Mouse (Mus musculus) cerebellum, adult 2 months (tissue): ENCODE data around the gene Ddx41.

ENCODE experiments used
- CTCF ChIP-seq: fragments of 200-500 bp; IDR thresholded peaks from 2 replicates; pipeline ENCODE4 v1.5.1; 2011; ENCODE audit warnings: low read depth, mild to moderate bottlenecking, control low read depth, low read length, moderate library complexity, borderline replicate concordance; ENCODE audit not compliant: insufficient read depth
- POLR2A ChIP-seq: fragments of 200-500 bp; IDR thresholded peaks from 2 replicates; pipeline ENCODE4 v1.6.1; 2011; ENCODE audit warnings: low read length, control low read depth, borderline replicate concordance; ENCODE audit not compliant: insufficient read depth

DNA sequence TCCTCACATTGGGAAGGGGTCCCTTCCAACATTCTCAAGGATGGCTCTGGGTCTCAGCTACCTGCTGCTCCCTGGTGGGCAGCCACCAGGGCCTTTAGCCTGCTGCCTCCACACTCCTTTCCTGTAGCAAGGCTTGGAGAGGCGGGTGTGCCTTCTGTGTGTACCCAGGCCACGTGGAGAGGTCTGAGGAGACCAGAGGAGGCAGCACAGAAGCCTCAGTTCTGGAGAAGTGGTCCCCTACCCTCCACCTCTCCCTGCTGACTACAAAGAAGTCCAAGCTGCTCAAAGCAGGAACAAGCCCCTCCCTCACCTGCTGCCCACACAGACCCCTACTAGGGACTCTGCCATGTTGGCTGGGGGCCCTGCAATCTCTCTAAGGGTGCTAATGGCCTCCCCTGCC lies 42.2 kb downstream of the Ddx41 start:
- TF ChIP-seq CTCF (no peak), POLR2A (no peak)
